Mouse (Mus musculus) macrophage (primary cell): Measurements from ENCODE around the gene Arpc3. TPM values are rescaled to one million over a fixed set of nuclear protein-coding genes. Genes with fewer than 3 reads are reported as not detected.
"Not testable (repeated sequence)": the region's sequence is repeated elsewhere in the genome, so short reads cannot be mapped to it uniquely, and the experiment has no call there.

Experiments
- H3K27ac ChIP-seq: fragments of 350-480 bp; formaldehyde crosslinking; 2 replicates; pipeline ENCODE4 v1.9.0; 2021
- H3K36me3 ChIP-seq: fragments of 350-480 bp; formaldehyde crosslinking; 2 replicates; pipeline ENCODE4 v1.9.0; 2021; ENCODE audit errors: inconsistent target
- H3K4me3 ChIP-seq: fragments of 350-480 bp; formaldehyde crosslinking; 2 replicates; pipeline ENCODE4 v1.9.0; 2021; ENCODE audit errors: inconsistent target
- H3K79me2 ChIP-seq: fragments of 350-480 bp; formaldehyde crosslinking; 2 replicates; pipeline ENCODE4 v1.9.0; 2021; ENCODE audit errors: inconsistent target
- WGBS: methylation state at CpG from one replicate; pipeline ENCODE4 v1.1.7; 2026; ENCODE audit warnings: inconsistent platforms; ENCODE audit not compliant: missing documents; 5-methylcytosine and 5-hydroxymethylcytosine counted together
- polyA plus RNA-seq: library from polyadenylated mRNA; stranded (reverse); fragments of 250-400 nt; gene quantifications from 3 replicates; pipeline ENCODE4 v1.2.4, GENCODE M21; 2018; ENCODE audit warnings: inconsistent platforms

Arpc3 gene
- polyA plus RNA-seq, 1 experiment from 2014 or later, result 1,088 TPM

DNA sequence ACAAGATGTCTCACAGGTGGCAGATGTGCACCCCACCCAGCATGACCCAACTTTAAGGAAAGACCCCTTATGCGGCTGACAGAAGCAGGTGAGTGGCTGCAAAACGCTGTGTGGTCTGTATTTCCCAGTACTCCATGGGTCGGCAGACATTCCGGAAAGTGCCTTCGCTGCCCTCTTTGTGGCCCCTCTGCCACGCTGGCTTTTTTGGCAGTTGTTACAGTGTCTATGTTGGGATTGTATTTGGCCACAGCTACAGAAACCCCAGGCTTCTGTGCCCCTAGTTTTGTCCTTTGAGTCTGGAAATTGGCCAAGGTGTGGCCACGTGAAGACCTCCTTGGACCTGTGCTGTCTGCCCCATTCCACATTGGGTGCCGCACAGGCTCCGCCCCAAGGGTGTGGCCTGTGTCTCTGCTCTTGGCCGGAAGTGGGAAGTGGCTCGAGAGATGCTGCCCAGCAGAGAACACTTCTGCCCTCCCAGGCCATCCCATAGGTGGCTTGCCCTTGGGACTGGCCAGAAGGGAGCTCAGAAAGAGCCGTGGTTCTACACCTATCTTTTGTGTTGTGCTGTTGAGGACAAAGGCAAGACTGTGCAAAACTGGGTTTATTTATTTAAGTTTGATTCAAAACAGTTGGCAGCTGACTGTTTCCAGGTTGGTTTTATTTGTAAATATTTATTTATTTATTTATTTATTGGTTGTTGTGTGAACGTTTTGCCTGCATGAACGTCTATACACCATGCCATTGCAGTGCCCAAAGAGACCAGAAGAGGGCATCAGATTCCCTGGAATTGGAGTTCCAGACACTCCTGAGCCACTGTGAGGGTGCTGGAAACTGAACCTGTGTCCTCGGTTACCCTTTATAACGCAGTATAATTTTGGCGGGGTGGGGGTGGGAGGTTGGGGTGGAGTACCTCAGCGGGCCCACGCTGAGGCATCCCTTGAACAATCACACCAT lies 18.3 kb downstream of the Arpc3 start:
- H3K36me3 ChIP-seq, result peaks cover 31% of the 10 kb centered on the region
- no peak overlapping the region for H3K27ac ChIP-seq
- H3K4me3 ChIP-seq, result no peak overlapping the region
- peaks cover 6% of the 10 kb centered on the region; the same call in 1 of the 2 replicates for H3K79me2 ChIP-seq
- 85% methylated on average over 18 of the region's 19 CpGs for WGBS

DNA sequence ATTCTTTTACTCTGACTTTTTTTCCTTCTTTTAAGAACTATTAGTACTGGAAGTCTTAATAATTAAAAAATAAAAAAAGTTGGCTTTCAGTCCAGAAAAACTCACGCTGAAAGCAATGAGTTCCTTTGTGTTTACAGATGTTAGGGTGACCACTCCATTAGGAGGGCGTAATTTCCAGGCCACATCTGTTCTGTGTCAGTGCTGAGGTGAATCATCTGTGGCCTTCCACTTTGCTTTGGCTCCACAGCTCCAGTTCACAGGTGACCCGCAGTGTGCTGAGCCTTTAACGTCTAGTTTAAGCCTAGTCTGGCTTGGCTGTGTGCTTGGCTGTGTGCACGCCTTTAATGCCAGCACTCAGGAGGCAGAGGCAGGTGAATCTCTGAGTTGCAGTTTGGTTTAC lies 20.2 kb downstream of the Arpc3 start:
- peaks cover 12% of the 10 kb centered on the region for H3K36me3 ChIP-seq

DNA sequence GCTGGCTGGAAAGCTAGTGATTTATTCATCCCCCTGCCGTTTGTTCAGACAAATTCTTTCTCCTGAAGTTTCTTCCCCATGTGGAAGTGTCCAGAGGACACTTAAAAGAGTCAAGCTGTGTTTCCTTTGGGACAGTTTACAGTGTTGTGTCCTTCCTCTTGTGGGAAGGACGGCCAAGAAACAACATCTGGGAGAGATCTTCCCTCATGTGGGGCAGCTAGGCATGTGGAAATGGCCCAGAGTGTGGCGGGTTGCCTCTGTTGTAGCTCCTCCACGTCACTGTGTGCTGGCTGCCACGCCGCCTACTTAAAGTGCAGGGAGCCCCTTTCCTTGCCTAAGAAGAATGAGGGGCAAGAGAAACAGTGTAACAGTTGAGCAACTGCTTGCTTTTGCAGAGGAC lies 21.1 kb downstream of the Arpc3 start:
- no peak overlapping the region for H3K4me3 ChIP-seq
- H3K36me3 ChIP-seq, result peaks cover 7% of the 10 kb centered on the region; the same call in 1 of the 2 replicates
- 81% methylated on average over 6 of the region's 6 CpGs for WGBS
- no peak overlapping the region for H3K27ac ChIP-seq
- no peaks in the 10 kb centered on the region for H3K79me2 ChIP-seq

More for the DNA sequence above, 20.2 kb downstream of the Arpc3 start:
- Histone ChIP-seq H3K4me3 (no peak overlapping the region), H3K79me2 (no peaks in the 10 kb centered on the region), H3K27ac (no peak overlapping the region)
- WGBS, result 100% methylated on average over 5 of the region's 5 CpGs

DNA sequence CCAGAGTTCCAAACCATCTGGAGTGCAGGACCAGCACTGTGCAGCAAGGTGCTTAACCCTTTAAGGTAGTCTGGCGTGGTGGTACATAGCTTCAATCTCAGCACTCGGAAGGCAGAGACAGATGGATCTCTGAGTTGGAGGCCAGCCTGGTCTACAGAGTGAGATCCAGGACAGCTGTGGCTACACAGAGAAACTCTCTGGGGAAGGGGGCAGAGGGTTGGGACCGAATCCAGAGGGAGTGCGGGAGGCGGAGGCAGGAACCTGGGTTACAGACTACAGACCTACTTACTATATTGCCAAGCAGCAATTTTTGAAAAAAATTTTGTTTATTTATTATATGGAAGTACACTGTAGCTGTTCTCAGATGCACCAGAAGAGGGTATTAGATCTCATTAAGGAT lies 22.7 kb downstream of the Arpc3 start:
- WGBS, result 94% methylated on average over 4 of the region's 5 CpGs
- Histone ChIP-seq H3K4me3 (no peak overlapping the region), H3K27ac (no peak overlapping the region), H3K79me2 (no peaks in the 10 kb centered on the region), H3K36me3 (peaks cover 7% of the 10 kb centered on the region; the same call in 1 of the 2 replicates)

GRCm38 (mm10) chr5:122415465-122415864 lies 23.8 kb downstream of the Arpc3 start:
- H3K4me3 ChIP-seq, result no peak overlapping the region
- H3K79me2 ChIP-seq, result no peaks in the 10 kb centered on the region
- no peak overlapping the region for H3K27ac ChIP-seq
- no peaks in the 10 kb centered on the region for H3K36me3 ChIP-seq
- WGBS, result 97% methylated on average over 10 of the region's 12 CpGs

DNA sequence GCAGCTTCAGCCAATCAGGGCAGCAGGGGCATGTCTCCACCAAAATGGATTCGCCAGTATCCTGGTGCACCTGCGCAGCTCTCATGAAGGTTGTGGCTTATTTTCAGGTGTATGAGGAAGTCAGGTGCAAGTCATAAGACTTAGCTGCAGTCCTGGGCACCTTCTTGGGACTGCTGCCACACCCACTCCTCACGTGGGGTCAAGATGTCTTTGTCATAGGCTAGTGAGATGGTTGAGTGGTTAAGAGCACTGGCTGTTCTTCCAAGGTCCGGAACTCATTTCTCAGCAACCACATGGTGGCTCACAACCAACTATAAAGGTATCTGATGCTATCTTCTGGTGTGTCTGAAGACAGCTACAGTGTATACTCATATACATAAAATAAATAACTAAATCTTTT lies 29.0 kb downstream of the Arpc3 start:
- H3K79me2 ChIP-seq, result peaks cover 33% of the 10 kb centered on the region
- not testable (repeated sequence) for H3K27ac ChIP-seq, H3K4me3 ChIP-seq, H3K36me3 ChIP-seq
- 85% methylated on average over 4 of the region's 4 CpGs for WGBS

DNA sequence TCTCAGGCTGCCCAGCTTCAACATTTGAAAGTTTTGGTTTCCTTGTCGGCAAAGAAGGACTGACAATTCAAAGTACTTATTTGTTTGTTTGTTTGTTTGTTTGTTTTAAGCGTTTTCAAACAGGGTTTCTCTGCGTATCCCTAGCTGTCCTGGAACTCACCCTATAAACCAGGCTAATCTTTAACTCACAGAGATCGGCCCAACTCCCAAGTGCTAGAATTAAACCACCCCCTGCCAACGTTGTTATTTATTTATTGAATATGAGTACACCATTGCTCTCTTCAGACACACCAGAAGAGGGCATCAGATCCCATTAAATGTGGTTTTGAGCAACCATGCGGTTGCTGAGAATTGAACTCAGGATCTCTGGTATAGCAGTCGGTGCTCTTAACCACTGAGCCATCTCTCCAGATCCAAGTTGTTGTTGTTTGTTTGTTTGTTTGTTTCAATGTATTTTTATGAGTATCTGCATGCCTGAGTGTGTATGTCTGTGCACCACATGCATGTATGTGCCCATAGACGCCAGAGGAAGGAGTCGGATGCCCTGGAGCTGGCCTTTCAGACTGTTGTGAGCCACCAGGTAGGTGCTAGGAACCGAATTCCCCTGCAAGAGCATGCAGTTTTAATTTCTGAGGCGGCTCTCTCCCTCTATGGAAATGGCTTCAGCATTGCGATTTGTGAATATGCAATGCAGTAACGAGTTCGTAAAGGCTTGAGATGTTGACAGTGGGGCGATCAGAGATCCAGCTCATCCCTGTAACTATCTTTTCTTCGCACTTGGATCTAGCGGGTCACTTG lies 29.8 kb downstream of the Arpc3 start, which contains the start of gene Anapc7:
Anapc7 (plus strand) TSS at position 423 of the 798 bp plus-strand sequence.
- WGBS, result 19% methylated on average over 17 of the region's 17 CpGs
- Histone ChIP-seq H3K27ac (peak within 1 kb of the TSS; percentile 87), H3K36me3 (no peaks in the 10 kb centered on the region), H3K79me2 (peaks cover 41% of the 10 kb centered on the region), H3K4me3 (peak within 1 kb of the TSS; percentile 86)

DNA sequence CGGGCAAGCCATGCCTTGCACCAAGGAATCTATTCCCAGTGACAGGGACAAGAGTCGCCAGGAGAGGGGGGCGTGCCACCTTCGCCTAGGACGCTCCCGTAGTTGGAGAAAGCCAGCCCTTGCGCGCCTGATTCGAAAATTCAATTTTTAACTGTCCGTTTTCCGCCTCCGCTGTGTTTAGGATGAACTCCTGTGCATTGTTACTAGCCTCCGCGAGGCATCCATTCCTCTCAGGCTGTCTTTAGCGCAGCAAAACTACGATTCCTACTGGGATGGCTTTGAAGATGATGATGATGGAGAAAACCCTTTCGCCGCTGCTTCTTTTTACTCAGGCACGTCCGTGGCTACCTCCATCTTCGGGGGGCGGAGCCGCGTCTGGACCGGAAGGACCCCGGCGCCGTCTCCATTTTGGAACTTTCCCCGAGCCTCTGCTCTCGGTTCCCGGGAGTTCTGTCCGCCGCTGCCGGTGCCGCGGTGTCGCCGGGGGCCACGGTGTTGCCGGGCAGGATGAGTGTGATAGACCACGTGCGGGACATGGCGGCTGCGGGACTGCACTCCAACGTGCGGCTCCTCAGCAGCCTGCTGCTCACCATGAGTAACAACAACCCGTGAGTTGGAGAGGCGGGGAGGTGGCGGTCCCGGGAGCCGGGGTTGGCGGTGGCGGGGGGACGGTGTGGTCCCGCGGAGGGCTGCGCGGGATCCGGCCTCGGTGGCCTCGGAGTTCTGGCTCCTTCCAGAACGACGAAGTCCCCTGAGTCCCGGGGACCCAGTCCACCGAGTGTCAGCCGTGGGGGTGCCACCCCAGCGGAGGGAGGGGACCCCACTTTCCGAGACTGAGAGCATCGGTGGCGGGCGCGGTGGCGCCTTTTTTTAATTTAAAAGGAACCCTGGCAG lies 30.6 kb downstream of the Arpc3 start:
- under 1% methylated on average over 71 of the region's 73 CpGs for WGBS
- H3K4me3 ChIP-seq, result peak overlapping the region; percentile 86
- peak overlapping the region; percentile 87 for H3K27ac ChIP-seq

DNA sequence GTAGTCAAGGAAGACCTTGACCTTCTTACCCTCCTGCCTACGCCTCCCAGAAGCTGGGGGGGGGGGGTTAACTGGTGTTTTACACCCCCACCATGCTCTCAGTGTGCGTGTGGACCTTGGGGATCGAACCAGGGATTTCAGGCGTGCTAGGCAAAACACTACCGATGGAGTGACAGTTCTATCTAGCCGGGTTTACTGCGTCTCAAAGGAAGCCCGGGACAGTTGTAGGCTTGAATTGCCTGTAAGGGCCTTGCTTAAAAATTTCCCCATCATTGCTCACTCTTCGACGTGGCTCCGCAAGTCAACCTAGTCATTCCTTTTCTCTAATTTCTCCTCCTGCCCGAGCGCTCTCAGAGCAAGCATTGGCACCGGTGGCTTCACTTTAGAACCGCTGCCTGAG lies 31.4 kb downstream of the Arpc3 start:
- peak overlapping the region; percentile 86 for H3K4me3 ChIP-seq
- peak overlapping the region; percentile 87 for H3K27ac ChIP-seq
- WGBS, result 18% methylated on average over 15 of the region's 15 CpGs
- peaks cover 2% of the 10 kb centered on the region; the same call in 1 of the 2 replicates for H3K36me3 ChIP-seq
- peaks cover 57% of the 10 kb centered on the region for H3K79me2 ChIP-seq

More for the DNA sequence above, 30.6 kb downstream of the Arpc3 start:
- Histone ChIP-seq H3K36me3 (no peaks in the 10 kb centered on the region), H3K79me2 (peaks cover 49% of the 10 kb centered on the region)

DNA sequence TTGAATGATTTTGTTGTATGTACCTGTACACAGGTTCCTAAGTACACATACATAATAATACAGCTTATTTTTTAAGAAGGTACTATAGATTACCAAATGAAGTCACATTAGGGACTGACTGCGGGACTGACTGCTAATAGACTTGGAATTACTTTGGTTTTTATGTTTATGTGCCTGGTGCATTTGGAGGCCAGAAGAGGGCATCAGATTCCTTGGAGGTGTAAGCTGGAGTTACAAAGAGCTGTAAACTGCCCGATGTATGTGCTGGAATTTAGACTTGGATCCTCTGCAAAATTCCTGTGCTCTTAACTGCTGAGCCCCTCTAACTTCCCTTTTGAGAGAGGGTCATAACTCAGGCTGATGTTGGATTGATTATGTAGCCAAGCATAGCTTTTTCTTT lies 33.9 kb downstream of the Arpc3 start:
- Histone ChIP-seq H3K36me3 (peaks cover 27% of the 10 kb centered on the region; the same call in 1 of the 2 replicates), H3K4me3 (no peak overlapping the region), H3K79me2 (peaks cover 58% of the 10 kb centered on the region), H3K27ac (no peak overlapping the region)
- 89% methylated on average over 2 of the region's 2 CpGs for WGBS

GRCm38 (mm10) chr5:122430036-122430775 lies 38.5 kb downstream of the Arpc3 start:
- WGBS, result 95% methylated on average over 4 of the region's 4 CpGs
- Histone ChIP-seq H3K27ac (no peak overlapping the region), H3K79me2 (peaks cover 30% of the 10 kb centered on the region), H3K36me3 (peaks cover 62% of the 10 kb centered on the region), H3K4me3 (no peak overlapping the region)

DNA sequence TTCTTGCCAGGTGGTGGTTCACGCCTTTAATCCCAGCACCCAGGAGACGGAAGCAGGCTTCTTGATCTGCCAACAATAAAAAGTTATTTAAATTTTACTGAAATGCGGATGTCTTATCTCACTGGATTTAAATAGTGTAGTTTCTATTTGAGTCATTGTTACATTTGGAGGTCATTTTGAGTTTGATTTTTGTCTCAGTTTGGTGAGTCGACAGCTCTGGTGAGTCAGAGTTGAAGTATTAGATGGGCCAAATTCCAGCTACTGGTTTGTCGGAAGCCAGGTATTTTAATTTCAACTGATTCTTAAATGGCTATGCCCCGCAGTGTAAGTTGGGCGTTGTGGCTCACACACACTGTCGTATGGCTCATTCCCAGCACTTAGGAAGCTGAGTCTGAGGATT lies 39.5 kb downstream of the Arpc3 start:
- H3K4me3 ChIP-seq, result no peak overlapping the region
- H3K79me2 ChIP-seq, result peaks cover 20% of the 10 kb centered on the region
- H3K27ac ChIP-seq, result no peak overlapping the region
- peaks cover 69% of the 10 kb centered on the region for H3K36me3 ChIP-seq
- WGBS, result 97% methylated on average over 8 of the region's 8 CpGs

- 85% methylated on average over 4 of the region's 4 CpGs for WGBS
- H3K36me3 ChIP-seq, result peaks cover 83% of the 10 kb centered on the region
- no peaks in the 10 kb centered on the region for H3K79me2 ChIP-seq
- H3K27ac ChIP-seq, result no peak overlapping the region
- H3K4me3 ChIP-seq, result no peak overlapping the region
Observed at GRCm38 (mm10) chr5:122434541-122434940, 42.9 kb downstream of the Arpc3 start.
